Mouse (Mus musculus): ENCODE data around the gene Zfp239.

GRCm38 (mm10) chr6:117888642-117889096, 26.8 kb downstream of the Zfp239 start:
- TF ChIP-seq CTCF (IDR thresholded peaks at IDR 0.05; ENCODE audit: low read depth, low read length): no peak
- TF ChIP-seq GATA2 (IDR thresholded peaks at IDR 0.05; ENCODE audit: borderline replicate concordance, low read depth, low read length): no peak

All from G1E (cell line).